Mouse (Mus musculus): ENCODE results near the gene Fam90a1a. TPM values are rescaled to one million over a fixed set of nuclear protein-coding genes. Genes with fewer than 3 reads are reported as not detected.

The Fam90a1a gene
- polyA plus RNA-seq, 1 experiment: not detected

DNA sequence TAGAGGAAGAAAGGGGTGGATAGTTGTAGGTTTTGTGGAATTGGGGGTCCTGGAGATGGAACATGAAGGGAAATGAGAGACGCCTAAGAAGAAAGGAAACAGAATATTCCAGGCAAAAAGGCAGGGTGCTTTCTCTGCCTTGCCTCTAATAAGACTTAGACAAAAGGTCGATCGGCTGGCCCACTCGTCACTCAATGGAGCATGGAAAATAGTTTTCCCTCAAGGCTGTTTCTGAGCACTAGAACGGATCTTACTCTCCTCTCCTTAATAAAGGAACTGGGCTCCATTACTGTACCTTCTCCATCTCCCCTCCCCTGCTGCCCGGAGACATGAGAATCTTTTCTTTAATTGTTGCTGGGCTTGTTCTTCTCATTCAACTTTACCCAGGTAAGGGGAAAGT, 12.1 kb upstream of the Fam90a1a start, which contains the start of gene Defb13:
Gene Defb13, plus strand, starts transcription at position 301 of the 400 bp plus-strand sequence.
- H3K4me1 ChIP-seq (ENCODE audit: control insufficient read depth, insufficient read depth, insufficient read length): no peaks in the 10 kb centered on the region
- WGBS: 92% methylated on average over 6 of the region's 6 CpGs
- no peak for DNase-seq (ENCODE audit: low read depth in 1 of 2, low spot score in 2 of 2)
- H3K27me3 ChIP-seq (ENCODE audit: control insufficient read depth, insufficient read depth, low read length): no peaks in the 10 kb centered on the region
- TF ChIP-seq CTCF (IDR thresholded peaks at IDR 0.05; ENCODE audit: extremely low read depth, insufficient read depth, insufficient read length, insufficient replicate concordance): no peak
- no peak for TF ChIP-seq POLR2A (IDR thresholded peaks at IDR 0.05; ENCODE audit: low read depth, low read length)
- H3K36me3 ChIP-seq (ENCODE audit: control insufficient read depth, insufficient read depth, low read length): no peaks in the 10 kb centered on the region
- H3K4me3 ChIP-seq (ENCODE audit: extremely low read depth, insufficient read depth, insufficient read length): no peak within 1 kb of the TSS
- no peak within 1 kb of the TSS for H3K27ac ChIP-seq (ENCODE audit: insufficient read depth, low read length)

DNA sequence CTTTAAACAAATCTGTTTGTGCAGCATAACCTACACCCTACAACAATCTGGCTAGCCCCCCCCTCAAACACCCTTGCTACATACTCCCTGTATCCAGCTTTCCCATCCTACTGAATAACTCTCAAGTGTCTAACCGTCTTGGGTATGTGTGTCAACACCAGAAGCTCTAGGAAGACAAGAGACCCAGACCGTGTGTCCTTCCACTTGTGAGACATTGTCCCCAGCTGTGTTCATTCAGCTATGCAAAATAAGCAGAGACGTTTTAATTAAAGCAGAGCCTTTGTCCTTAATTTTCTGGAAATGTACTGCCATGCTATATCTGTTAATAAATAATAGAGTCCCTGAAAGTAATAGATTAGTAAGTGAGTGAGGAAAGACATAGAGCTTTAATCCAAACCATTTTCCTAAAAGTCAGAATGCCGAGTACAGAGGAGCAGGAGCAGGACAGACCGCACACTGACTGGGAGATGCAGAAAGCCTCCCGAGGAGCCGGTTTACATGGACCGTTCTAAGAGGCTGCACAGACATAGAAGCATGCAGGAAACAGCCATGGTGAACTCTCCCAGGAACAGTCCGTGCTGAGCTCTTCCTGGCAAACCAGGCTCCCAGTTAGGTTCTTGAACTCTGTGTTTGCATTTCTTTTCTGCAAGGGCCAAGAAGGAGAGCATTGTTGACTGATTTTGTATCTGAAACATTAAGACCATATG, 11.1 kb upstream of the Fam90a1a start:
- no peaks in the 10 kb centered on the region for H3K27me3 ChIP-seq (ENCODE audit: control insufficient read depth, insufficient read depth, low read length)
- 81% methylated on average over 9 of the region's 9 CpGs for WGBS
- no peak for TF ChIP-seq POLR2A (IDR thresholded peaks at IDR 0.05; ENCODE audit: low read depth, low read length)
- no peak for TF ChIP-seq CTCF (IDR thresholded peaks at IDR 0.05; ENCODE audit: extremely low read depth, insufficient read depth, insufficient read length, insufficient replicate concordance)
- no peak for DNase-seq (ENCODE audit: low read depth in 1 of 2, low spot score in 2 of 2)
- no peak overlapping the region for H3K4me3 ChIP-seq (ENCODE audit: extremely low read depth, insufficient read depth, insufficient read length)
- H3K4me1 ChIP-seq (ENCODE audit: control insufficient read depth, insufficient read depth, insufficient read length): no peaks in the 10 kb centered on the region
- H3K27ac ChIP-seq (ENCODE audit: insufficient read depth, low read length): no peak overlapping the region
- H3K36me3 ChIP-seq (ENCODE audit: control insufficient read depth, insufficient read depth, low read length): no peaks in the 10 kb centered on the region

DNA sequence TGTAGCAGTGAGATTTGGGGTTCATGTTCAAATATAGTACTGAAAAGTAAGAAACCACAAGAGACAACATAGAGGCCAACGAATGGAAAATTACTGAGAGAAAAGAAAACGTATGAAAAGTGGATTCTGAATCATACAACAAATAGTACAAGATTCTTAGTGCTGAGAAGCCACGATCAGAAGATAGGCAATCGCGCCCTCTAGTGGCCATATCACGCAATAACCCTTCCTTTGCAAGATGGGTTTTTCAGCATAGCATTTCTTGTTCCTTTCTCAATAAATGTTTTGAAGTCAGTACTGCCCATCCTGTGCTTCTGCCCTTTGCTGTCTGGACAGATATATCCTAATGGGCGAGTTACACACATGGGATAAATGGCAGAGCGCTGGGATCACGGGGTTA, 3.2 kb upstream of the Fam90a1a start:
- Histone ChIP-seq H3K27me3 (ENCODE audit: control insufficient read depth, insufficient read depth, low read length) (no peaks in the 10 kb centered on the region), H3K27ac (ENCODE audit: insufficient read depth, low read length) (no peak overlapping the region), H3K4me1 (ENCODE audit: control insufficient read depth, insufficient read depth, insufficient read length) (no peaks in the 10 kb centered on the region), H3K36me3 (ENCODE audit: control insufficient read depth, insufficient read depth, low read length) (no peaks in the 10 kb centered on the region), H3K4me3 (ENCODE audit: extremely low read depth, insufficient read depth, insufficient read length) (no peak overlapping the region)
- TF ChIP-seq CTCF (IDR thresholded peaks at IDR 0.05; ENCODE audit: extremely low read depth, insufficient read depth, insufficient read length, insufficient replicate concordance): no peak
- no peak for TF ChIP-seq POLR2A (IDR thresholded peaks at IDR 0.05; ENCODE audit: low read depth, low read length)
- WGBS: 6% methylated on average over 9 of the region's 9 CpGs
- no peak for DNase-seq (ENCODE audit: low read depth in 1 of 2, low spot score in 2 of 2)

DNA sequence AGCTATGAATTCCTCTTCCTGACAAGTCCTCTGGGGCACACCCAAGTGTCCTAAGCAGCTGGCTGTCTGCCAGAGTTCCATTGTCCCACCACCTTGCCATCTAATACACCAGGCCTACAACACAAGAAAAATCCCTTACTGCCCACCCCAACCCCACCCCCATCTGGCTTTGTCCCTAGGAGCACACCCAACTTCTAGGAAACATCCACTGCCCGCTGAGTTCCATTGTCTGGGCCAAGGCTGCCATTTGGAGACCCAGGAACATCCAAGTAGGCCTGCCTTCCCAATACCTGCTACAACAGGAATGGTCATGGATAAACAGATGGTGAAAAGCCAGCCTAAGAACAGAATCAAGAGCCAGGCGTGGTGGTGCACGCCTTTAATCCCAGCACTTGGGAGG, 2.2 kb upstream of the Fam90a1a start:
- 82% methylated on average over 3 of the region's 3 CpGs for WGBS
- H3K4me1 ChIP-seq (ENCODE audit: control insufficient read depth, insufficient read depth, insufficient read length): no peaks in the 10 kb centered on the region
- DNase-seq (ENCODE audit: low read depth in 1 of 2, low spot score in 2 of 2): no peak
- no peaks in the 10 kb centered on the region for H3K36me3 ChIP-seq (ENCODE audit: control insufficient read depth, insufficient read depth, low read length)
- no peak overlapping the region for H3K27ac ChIP-seq (ENCODE audit: insufficient read depth, low read length)
- H3K27me3 ChIP-seq (ENCODE audit: control insufficient read depth, insufficient read depth, low read length): no peaks in the 10 kb centered on the region
- no peak overlapping the region for H3K4me3 ChIP-seq (ENCODE audit: extremely low read depth, insufficient read depth, insufficient read length)
- no peak for TF ChIP-seq CTCF (IDR thresholded peaks at IDR 0.05; ENCODE audit: extremely low read depth, insufficient read depth, insufficient read length, insufficient replicate concordance)

DNA sequence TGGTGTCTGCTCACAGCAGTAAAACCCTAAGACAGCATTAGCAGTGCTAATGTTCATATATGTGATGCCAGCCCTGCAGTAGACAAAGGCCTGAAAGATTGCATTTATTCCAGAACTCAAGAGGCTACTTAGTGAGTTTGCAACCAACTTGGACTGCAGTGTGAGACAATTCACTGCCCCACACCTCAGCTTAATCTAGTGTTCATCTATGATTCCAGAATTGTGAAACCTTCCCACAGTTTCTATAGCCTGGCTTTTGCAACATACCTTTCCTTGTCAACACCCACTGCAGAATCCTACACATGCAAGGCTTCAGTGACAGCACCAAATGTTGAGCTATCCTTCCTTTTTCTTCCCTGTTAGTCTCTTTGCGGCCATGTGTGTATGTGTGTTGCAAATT, 8.1 kb downstream of the Fam90a1a start:
- H3K36me3 ChIP-seq (ENCODE audit: control insufficient read depth, insufficient read depth, low read length): no peaks in the 10 kb centered on the region
- DNase-seq (ENCODE audit: low read depth in 1 of 2, low spot score in 2 of 2): no peak
- H3K4me1 ChIP-seq (ENCODE audit: control insufficient read depth, insufficient read depth, insufficient read length): no peaks in the 10 kb centered on the region
- no peak for TF ChIP-seq CTCF (IDR thresholded peaks at IDR 0.05; ENCODE audit: extremely low read depth, insufficient read depth, insufficient read length, insufficient replicate concordance)
- TF ChIP-seq POLR2A (IDR thresholded peaks at IDR 0.05; ENCODE audit: low read depth, low read length): no peak
- H3K27me3 ChIP-seq (ENCODE audit: control insufficient read depth, insufficient read depth, low read length): no peaks in the 10 kb centered on the region
- WGBS: 78% methylated on average over 1 of the region's 1 CpGs
- H3K27ac ChIP-seq (ENCODE audit: insufficient read depth, low read length): no peak overlapping the region
- no peak overlapping the region for H3K4me3 ChIP-seq (ENCODE audit: extremely low read depth, insufficient read depth, insufficient read length)

DNA sequence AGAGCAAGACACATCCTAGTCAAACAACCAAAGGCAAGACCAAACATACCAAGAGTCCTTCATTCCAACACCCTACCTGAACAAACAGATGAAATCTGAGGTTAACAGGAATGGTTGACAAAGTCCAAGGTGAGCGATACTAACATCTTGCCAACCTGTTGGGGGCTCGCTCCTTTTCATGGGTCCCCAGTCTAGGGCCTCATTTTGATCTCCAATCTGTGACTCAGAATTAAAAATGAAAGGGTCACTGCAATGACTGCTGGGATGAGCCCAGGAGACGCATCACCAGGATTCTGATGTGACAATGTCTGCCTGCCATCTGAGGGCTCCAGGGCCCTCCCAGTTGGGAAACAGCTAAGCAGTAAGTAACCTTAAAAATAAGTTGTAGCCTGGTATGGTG, 11.0 kb downstream of the Fam90a1a start, which contains the start of gene Ccdc70:
Gene Ccdc70, plus strand, starts transcription at position 301 of the 400 bp plus-strand sequence.
- DNase-seq (ENCODE audit: low read depth in 1 of 2, low spot score in 2 of 2): no peak
- no peaks in the 10 kb centered on the region for H3K36me3 ChIP-seq (ENCODE audit: control insufficient read depth, insufficient read depth, low read length)
- TF ChIP-seq CTCF (IDR thresholded peaks at IDR 0.05; ENCODE audit: extremely low read depth, insufficient read depth, insufficient read length, insufficient replicate concordance): no peak
- TF ChIP-seq POLR2A (IDR thresholded peaks at IDR 0.05; ENCODE audit: low read depth, low read length): no peak
- H3K4me3 ChIP-seq (ENCODE audit: extremely low read depth, insufficient read depth, insufficient read length): no peak within 1 kb of the TSS
- no peaks in the 10 kb centered on the region for H3K27me3 ChIP-seq (ENCODE audit: control insufficient read depth, insufficient read depth, low read length)
- 93% methylated on average over 3 of the region's 3 CpGs for WGBS
- no peak within 1 kb of the TSS for H3K27ac ChIP-seq (ENCODE audit: insufficient read depth, low read length)
- no peaks in the 10 kb centered on the region for H3K4me1 ChIP-seq (ENCODE audit: control insufficient read depth, insufficient read depth, insufficient read length)

DNA sequence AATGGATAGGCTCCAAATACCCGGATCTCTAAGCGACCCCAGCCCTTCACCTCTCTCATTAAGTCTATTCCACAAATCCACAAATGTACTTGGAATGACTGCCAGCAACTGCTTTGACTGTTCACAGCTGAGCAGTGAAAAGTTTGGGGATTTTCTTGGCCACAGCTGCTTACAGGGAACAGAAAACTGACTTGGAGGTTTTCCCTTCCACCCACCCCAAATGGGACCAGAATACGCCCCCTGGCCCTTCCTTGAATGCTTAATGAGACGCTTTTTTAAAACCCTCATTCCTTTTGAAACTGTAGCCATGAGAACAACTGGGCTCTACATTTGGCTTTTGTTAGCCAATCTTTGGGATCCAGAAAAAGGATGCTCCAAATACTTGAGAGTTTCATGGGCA, 19.7 kb downstream of the Fam90a1a start:
- TF ChIP-seq POLR2A (IDR thresholded peaks at IDR 0.05; ENCODE audit: low read depth, low read length) (no peak), CTCF (IDR thresholded peaks at IDR 0.05; ENCODE audit: extremely low read depth, insufficient read depth, insufficient read length, insufficient replicate concordance) (no peak)
- WGBS: 70% methylated on average over 4 of the region's 4 CpGs
- no peak for DNase-seq (ENCODE audit: low read depth in 1 of 2, low spot score in 2 of 2)
- Histone ChIP-seq H3K36me3 (ENCODE audit: control insufficient read depth, insufficient read depth, low read length) (no peaks in the 10 kb centered on the region), H3K4me3 (ENCODE audit: extremely low read depth, insufficient read depth, insufficient read length) (no peak overlapping the region), H3K27ac (ENCODE audit: insufficient read depth, low read length) (no peak overlapping the region), H3K4me1 (ENCODE audit: control insufficient read depth, insufficient read depth, insufficient read length) (no peaks in the 10 kb centered on the region), H3K27me3 (ENCODE audit: control insufficient read depth, insufficient read depth, low read length) (no peaks in the 10 kb centered on the region)
